Mouse (Mus musculus): ENCODE measurements around the gene Dnajb12. TPM values are rescaled to one million over a fixed set of nuclear protein-coding genes. Genes with fewer than 3 reads are reported as not detected.
"Not testable (repeated sequence)": the region's sequence is repeated elsewhere in the genome, so short reads cannot be mapped to it uniquely, and the experiment has no call there.

Dnajb12 gene
- polyA plus RNA-seq, 1 experiment from 2014 or later, result 31.4 TPM

DNA sequence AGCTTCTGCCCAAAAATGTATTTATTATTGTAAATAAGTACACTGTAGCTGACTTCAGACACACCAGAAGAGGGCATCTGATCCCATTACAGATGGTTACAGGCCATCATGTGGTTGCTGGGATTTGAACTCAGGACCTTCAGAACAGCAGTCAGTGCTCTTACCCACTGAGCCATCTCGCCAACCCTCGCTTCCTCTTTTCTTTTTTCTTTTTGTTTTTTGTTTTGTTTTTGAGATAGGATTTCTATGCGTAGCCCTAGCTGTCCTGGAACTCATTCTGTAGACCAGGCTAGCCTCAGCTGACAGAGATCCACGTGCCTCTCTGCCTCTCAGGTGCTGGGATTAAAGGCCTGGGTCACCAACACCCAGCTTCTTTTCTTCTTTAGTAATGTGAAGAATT, 6.7 kb upstream of the Dnajb12 start:
- H3K27ac ChIP-seq (ENCODE audit: poor library complexity, severe bottlenecking); H3K4me1 ChIP-seq (replicated peaks); H3K4me3 ChIP-seq; H3K27me3 ChIP-seq (replicated peaks); ATAC-seq (ENCODE audit: insufficient number of reproducible peaks, low FRiP score); H3K9me3 ChIP-seq (replicated peaks); H3K4me2 ChIP-seq; H3K9ac ChIP-seq; H3K36me3 ChIP-seq: not testable (repeated sequence)
- 89% methylated on average over 4 of the region's 4 CpGs for WGBS

DNA sequence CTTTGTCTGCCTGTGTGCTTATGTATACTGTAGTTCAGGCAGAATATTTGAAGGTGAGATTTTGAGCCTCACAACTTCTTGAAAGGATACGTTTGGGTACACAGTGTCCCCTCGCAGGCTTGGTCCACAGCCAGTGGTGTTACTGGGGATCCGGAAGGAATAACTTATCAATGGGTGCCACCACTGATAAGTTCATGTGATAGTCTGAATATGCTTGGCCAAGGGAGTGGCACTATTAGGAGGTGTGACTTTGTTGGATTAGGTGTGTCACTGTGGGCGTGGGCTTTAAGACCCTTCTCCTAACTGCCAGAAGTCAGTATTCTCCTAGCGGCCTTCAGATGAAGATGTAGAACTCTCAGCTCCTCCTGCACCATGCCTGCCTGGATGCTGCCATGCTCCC, 6.2 kb upstream of the Dnajb12 start:
- ATAC-seq (ENCODE audit: insufficient number of reproducible peaks, low FRiP score), result no peak
- no peak overlapping the region for H3K4me2 ChIP-seq
- H3K27ac ChIP-seq (ENCODE audit: poor library complexity, severe bottlenecking), result no peak overlapping the region

DNA sequence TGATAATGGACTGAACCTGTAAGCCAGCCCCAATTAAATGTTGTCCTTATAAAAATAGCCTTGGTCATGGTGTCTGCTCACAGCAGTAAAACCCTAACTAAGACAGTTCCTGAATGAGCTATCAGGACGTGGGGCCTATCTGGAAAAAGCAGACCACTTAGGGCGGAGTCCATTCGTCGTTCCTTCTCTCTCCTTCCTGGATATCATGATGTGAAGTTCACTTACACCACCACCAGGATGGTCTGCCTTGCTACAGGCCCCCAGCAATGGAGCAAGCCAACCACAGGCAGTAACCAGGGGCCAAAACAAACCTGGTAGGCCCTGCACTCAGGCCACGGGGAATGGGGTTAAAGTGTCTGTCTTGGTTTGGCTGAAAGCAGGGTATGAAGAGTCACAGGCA, 5.7 kb upstream of the Dnajb12 start:
- Histone ChIP-seq H3K27ac (ENCODE audit: poor library complexity, severe bottlenecking) (no peak overlapping the region), H3K9ac (no peak overlapping the region), H3K36me3 (no peaks in the 10 kb centered on the region), H3K4me1 (replicated peaks) (peaks cover 1% of the 10 kb centered on the region; the same call in 1 of the 2 replicates), H3K4me2 (0 out of 2 replicates have a peak overlapping the region, but pooled peaks have one; percentile 23), H3K4me3 (no peak overlapping the region), H3K9me3 (replicated peaks) (0 out of 2 replicates have a peak, but pooled peaks cover 4% of the 10 kb centered on the region), H3K27me3 (replicated peaks) (no peaks in the 10 kb centered on the region)
- 53% methylated on average over 5 of the region's 5 CpGs for WGBS
- peak; percentile 19; the same call in 1 of the 2 replicates for ATAC-seq (ENCODE audit: insufficient number of reproducible peaks, low FRiP score)

More for the DNA sequence above, 6.2 kb upstream of the Dnajb12 start:
- Histone ChIP-seq H3K4me1 (replicated peaks) (no peaks in the 10 kb centered on the region), H3K4me3 (no peak overlapping the region), H3K36me3 (no peaks in the 10 kb centered on the region), H3K9ac (no peak overlapping the region), H3K27me3 (replicated peaks) (no peaks in the 10 kb centered on the region), H3K9me3 (replicated peaks) (0 out of 2 replicates have a peak, but pooled peaks cover 4% of the 10 kb centered on the region)
- 86% methylated on average over 5 of the region's 5 CpGs for WGBS

DNA sequence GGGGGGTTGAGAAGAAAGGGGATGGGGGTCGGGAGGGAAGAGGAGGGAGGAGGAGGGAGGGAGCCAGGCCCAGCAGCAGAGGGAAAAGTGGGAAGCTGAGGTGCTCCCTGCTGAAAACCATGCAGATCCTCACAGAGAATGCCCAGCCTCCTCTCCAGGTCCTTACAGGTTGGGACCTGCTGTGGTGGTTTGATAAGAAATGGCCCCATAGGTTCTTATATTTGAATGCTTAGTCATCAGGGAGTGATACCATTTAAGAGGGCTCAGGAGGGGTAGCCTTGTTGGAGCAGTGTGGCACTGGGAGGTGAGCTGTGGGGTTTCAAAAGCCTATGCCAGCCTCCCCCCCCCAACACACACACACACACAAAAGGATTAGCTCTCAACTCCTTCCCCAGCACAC, 4.0 kb upstream of the Dnajb12 start:
- Histone ChIP-seq H3K4me3 (no peak overlapping the region), H3K4me2 (no peak overlapping the region), H3K27ac (ENCODE audit: poor library complexity, severe bottlenecking) (peak overlapping the region; percentile 43), H3K9ac (no peak overlapping the region), H3K9me3 (replicated peaks) (0 out of 2 replicates have a peak, but pooled peaks cover 4% of the 10 kb centered on the region), H3K27me3 (replicated peaks) (no peaks in the 10 kb centered on the region), H3K4me1 (replicated peaks) (peaks cover 6% of the 10 kb centered on the region), H3K36me3 (no peaks in the 10 kb centered on the region)
- ATAC-seq (ENCODE audit: insufficient number of reproducible peaks, low FRiP score), result peak; percentile 68
- 38% methylated on average over 1 of the region's 1 CpGs for WGBS

DNA sequence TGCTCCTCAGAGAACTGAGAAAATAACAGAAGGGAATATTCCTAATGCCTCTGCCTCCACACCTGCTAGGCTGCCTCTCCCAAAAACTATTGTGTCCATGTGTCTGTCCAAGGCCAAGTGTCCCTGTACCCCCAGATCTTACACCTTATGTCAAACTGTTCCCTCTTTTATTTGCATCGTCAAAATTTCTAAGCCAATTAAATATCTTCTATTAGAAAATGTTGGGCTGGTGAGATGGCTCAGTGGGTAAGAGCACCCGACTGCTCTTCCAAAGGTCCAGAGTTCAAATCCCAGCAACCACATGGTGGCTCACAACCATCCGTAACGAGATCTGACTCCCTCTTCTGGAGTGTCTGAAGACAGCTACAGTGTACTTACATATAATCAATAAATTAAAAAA, 2.7 kb upstream of the Dnajb12 start:
- not testable (repeated sequence) for H3K4me2 ChIP-seq; H3K9me3 ChIP-seq (replicated peaks); ATAC-seq (ENCODE audit: insufficient number of reproducible peaks, low FRiP score); H3K27me3 ChIP-seq (replicated peaks); H3K27ac ChIP-seq (ENCODE audit: poor library complexity, severe bottlenecking); H3K4me3 ChIP-seq; H3K9ac ChIP-seq; H3K36me3 ChIP-seq
- H3K4me1 ChIP-seq (replicated peaks), result peaks cover 13% of the 10 kb centered on the region
- WGBS, result 91% methylated on average over 4 of the region's 4 CpGs

DNA sequence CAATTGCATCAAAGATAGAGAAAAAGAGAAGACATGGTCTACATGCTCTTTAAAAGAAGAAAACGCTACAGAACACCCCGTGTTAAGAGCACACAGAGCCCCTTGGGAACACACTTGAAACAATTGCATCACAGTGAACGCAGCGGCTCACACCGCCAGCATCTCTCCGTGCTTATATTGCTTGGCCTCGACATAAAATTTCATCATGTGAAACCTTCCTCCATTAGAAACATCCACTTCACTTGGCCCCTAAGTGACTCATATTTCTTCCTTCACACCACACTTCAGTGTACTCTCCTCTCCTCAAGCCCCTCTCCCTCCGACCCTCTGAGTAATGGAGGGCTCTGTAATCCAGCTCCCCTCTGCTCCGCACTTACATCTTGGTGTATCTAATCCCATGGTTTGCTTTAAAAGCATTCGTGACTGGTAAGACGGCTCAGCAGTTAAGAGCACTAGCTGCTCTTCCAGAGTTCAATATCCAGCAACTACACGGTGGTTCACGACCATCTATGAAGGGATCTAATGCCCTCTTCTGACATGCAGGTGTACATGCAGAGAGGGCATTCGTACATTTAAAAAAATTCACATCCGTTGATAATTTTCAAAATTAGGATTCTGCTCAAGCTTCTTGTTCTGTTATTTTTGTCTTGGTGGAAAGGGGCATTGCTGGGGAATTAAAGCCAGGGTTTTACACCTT, 1.8 kb upstream of the Dnajb12 start:
- 77% methylated on average over 15 of the region's 15 CpGs for WGBS
- no peaks in the 10 kb centered on the region for H3K27me3 ChIP-seq (replicated peaks)

DNA sequence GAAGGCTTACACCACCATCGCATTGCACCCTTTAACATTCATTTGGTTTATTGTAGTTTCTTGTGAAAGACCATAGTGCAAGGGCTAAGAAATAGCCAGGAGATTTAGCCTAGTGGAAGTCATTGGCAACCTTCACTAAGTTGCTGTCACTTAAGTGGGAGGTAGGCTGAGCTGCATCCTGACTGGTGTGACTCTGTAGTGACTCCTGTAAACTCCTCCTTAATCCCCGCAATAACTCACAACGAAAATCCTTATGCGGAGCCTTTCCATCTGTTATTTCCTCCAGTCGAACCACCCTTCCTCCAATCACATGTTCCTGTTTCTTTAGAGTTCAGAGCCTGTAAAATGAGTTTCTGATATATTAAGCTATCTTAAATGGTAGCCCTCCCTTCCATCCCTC, 533 bp upstream of the Dnajb12 start:
- WGBS, result 17% methylated on average over 5 of the region's 5 CpGs

More for the DNA sequence above, 1.8 kb upstream of the Dnajb12 start:
- Histone ChIP-seq H3K27ac (ENCODE audit: poor library complexity, severe bottlenecking) (no peak overlapping the region), H3K4me2 (no peak overlapping the region), H3K9ac (no peak overlapping the region), H3K9me3 (replicated peaks) (no peaks in the 10 kb centered on the region), H3K36me3 (no peaks in the 10 kb centered on the region), H3K4me3 (no peak overlapping the region), H3K4me1 (replicated peaks) (peaks cover 13% of the 10 kb centered on the region)
- no peak for ATAC-seq (ENCODE audit: insufficient number of reproducible peaks, low FRiP score)

DNA sequence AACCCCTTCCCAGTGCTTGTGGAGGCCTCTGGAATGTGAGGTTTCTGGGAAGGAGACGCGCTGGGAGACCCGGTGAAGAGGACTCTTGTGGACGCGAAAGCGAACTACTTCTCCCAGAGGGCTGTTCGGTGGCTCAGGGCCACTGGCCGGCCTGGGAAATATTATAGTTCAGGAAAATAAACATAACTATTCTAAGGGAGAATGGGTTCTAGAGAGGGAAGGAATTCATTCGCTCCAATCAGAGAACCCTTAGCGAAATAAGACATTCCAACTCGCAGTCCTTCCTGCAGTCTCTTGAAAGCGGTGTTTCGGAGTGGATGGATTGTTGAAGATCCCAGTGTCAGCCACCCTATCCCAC, 652 bp downstream of the Dnajb12 start:
- peak; percentile 51 for ATAC-seq (ENCODE audit: insufficient number of reproducible peaks, low FRiP score)
- peaks cover 14% of the 10 kb centered on the region for H3K36me3 ChIP-seq
- peak overlapping the region; percentile 94 for H3K9ac ChIP-seq
- peaks cover 13% of the 10 kb centered on the region for H3K4me1 ChIP-seq (replicated peaks)
- peak overlapping the region; percentile 77 for H3K4me3 ChIP-seq
- no peaks in the 10 kb centered on the region for H3K9me3 ChIP-seq (replicated peaks)
- no peaks in the 10 kb centered on the region for H3K27me3 ChIP-seq (replicated peaks)
- H3K4me2 ChIP-seq, result peak overlapping the region; percentile 96
- peak overlapping the region; percentile 99 for H3K27ac ChIP-seq (ENCODE audit: poor library complexity, severe bottlenecking)
- under 1% methylated on average over 13 of the region's 13 CpGs for WGBS

More for the DNA sequence above, 533 bp upstream of the Dnajb12 start:
- H3K9ac ChIP-seq, result peak overlapping the region; percentile 94
- no peak for ATAC-seq (ENCODE audit: insufficient number of reproducible peaks, low FRiP score)
- H3K27me3 ChIP-seq (replicated peaks), result no peaks in the 10 kb centered on the region
- peak overlapping the region; percentile 96 for H3K4me2 ChIP-seq
- peaks cover 13% of the 10 kb centered on the region for H3K4me1 ChIP-seq (replicated peaks)
- peak overlapping the region; percentile 77 for H3K4me3 ChIP-seq
- H3K9me3 ChIP-seq (replicated peaks), result no peaks in the 10 kb centered on the region
- H3K36me3 ChIP-seq, result peaks cover 7% of the 10 kb centered on the region; the same call in 1 of the 2 replicates
- H3K27ac ChIP-seq (ENCODE audit: poor library complexity, severe bottlenecking), result peak overlapping the region; percentile 99

DNA sequence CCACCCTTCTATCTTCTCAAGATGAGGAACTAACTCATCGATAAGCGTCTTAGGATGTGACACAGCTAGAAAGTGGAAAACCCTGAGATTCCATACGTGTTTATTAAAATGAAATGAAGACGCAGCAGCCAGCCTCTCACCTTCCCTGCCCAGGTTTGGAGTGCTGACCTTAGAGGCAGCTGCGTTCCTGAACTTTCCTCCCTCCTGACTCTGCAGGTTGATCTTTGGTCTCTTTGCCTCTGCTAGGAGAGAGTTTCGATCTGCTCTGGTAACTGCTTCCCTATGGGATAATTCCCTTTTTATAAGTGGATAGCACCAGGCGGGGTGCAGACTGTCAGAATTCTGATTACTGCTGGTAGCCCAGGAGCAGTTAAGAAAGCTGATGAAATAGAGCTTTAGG, 1.5 kb downstream of the Dnajb12 start:
- 85% methylated on average over 7 of the region's 7 CpGs for WGBS
- peak overlapping the region; percentile 94; the same call in 1 of the 2 replicates for H3K9ac ChIP-seq
- peaks cover 22% of the 10 kb centered on the region for H3K4me1 ChIP-seq (replicated peaks)
- peak overlapping the region; percentile 96 for H3K4me2 ChIP-seq
- peak overlapping the region; percentile 77 for H3K4me3 ChIP-seq
- H3K9me3 ChIP-seq (replicated peaks), result no peaks in the 10 kb centered on the region
- H3K27me3 ChIP-seq (replicated peaks), result no peaks in the 10 kb centered on the region
- ATAC-seq (ENCODE audit: insufficient number of reproducible peaks, low FRiP score), result no peak
- H3K27ac ChIP-seq (ENCODE audit: poor library complexity, severe bottlenecking), result no peak overlapping the region
- peaks cover 19% of the 10 kb centered on the region for H3K36me3 ChIP-seq

DNA sequence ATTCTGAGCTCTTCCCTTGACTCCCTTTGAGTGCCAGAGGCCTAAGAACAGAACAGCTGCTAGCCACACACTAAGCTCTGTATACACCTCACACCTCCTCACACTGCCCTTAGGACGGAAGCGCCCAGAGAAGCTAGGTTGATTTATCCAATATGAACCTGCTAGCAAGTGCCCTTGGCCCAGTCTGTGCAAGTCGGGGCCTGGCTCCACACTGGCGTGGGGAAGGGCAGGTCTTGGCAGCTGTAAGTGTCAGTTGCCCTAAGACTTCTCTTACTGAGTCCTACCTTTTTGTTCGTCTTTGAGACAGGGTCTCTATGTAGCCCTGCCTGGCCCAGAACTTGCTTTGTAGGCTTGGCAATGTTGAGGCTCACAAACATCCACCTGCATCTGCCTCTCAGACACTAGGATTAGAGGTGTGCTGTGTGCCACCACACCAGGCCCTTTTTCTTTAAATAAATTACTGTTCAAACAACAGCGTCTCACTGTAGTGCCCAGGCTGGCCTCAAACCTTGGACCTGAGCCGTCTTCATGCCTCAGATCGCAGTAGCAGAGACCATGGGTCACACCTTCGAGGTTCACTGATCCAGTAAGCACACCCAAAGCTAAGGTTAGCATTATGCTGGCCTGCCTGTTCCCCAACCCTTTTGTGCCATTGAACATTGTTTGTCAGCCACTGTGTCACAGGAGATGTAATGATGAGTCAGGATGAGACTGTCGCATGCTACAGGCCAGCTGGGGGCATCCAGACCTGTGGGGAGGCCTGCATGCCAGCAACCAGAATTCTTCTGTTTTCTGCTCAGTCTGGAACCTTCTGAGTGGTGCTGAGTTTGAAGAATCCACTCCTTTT, 5.2 kb downstream of the Dnajb12 start:
- no peak for ATAC-seq (ENCODE audit: insufficient number of reproducible peaks, low FRiP score)
- Histone ChIP-seq H3K9me3 (replicated peaks) (no peaks in the 10 kb centered on the region), H3K9ac (no peak overlapping the region), H3K27me3 (replicated peaks) (no peaks in the 10 kb centered on the region), H3K4me1 (replicated peaks) (peaks cover 18% of the 10 kb centered on the region), H3K4me2 (no peak overlapping the region), H3K36me3 (peaks cover 22% of the 10 kb centered on the region), H3K27ac (ENCODE audit: poor library complexity, severe bottlenecking) (no peak overlapping the region), H3K4me3 (no peak overlapping the region)
- 90% methylated on average over 10 of the region's 10 CpGs for WGBS
